Mouse (Mus musculus) skeletal muscle tissue, adult 2 months (tissue): ENCODE data around the gene Urad.

ENCODE experiments used
- DNase-seq: peaks from one replicate; pipeline ENCODE4 v3.0.0-alpha.2; 2012; ENCODE audit warnings: low read depth, low spot score

Gene Urad

GRCm38 (mm10) chr5:147300917-147301780 is 21.1 kb downstream of the Urad start:
- DNase-seq, result no peak

GRCm38 (mm10) chr5:147300001-147300363 is 22.3 kb downstream of the Urad start:
- no peak for DNase-seq

GRCm38 (mm10) chr5:147299255-147300000 is 22.8 kb downstream of the Urad start:
- no peak for DNase-seq

- DNase-seq, result no peak
Observed at GRCm38 (mm10) chr5:147297249-147297648, 25.0 kb downstream of the Urad start.

- no peak for DNase-seq
Observed at GRCm38 (mm10) chr5:147294121-147294520, 28.1 kb downstream of the Urad start.

GRCm38 (mm10) chr5:147293127-147293910 is 28.9 kb downstream of the Urad start:
- peak; percentile 10 for DNase-seq

GRCm38 (mm10) chr5:147292506-147293120 is 29.6 kb downstream of the Urad start:
- no peak for DNase-seq

GRCm38 (mm10) chr5:147291764-147292505 is 30.3 kb downstream of the Urad start:
- DNase-seq, result no peak

GRCm38 (mm10) chr5:147284365-147284764 is 37.9 kb downstream of the Urad start:
- no peak for DNase-seq

- DNase-seq, result no peak
Observed at GRCm38 (mm10) chr5:147277547-147277925, 44.7 kb downstream of the Urad start.

- DNase-seq, result no peak
Observed at GRCm38 (mm10) chr5:147276701-147277546, 45.3 kb downstream of the Urad start.

GRCm38 (mm10) chr5:147275761-147276160 is 46.5 kb downstream of the Urad start:
- DNase-seq, result no peak

- no peak for DNase-seq
Observed at GRCm38 (mm10) chr5:147274174-147275141, 47.8 kb downstream of the Urad start.

- DNase-seq, result no peak
Observed at GRCm38 (mm10) chr5:147272808-147273345, 49.4 kb downstream of the Urad start.

- DNase-seq, result no peak
Observed at GRCm38 (mm10) chr5:147272046-147272807, 50.0 kb downstream of the Urad start.

GRCm38 (mm10) chr5:147270673-147271655 is 51.3 kb downstream of the Urad start:
- DNase-seq, result no peak
